Mouse (Mus musculus) skeletal muscle tissue, adult 2 months (tissue): ENCODE results near the gene Thrb.
A peak's percentile ranks its signal among the peaks of the same experiment; 100 is the strongest.

Experiments
- DNase-seq: peaks from one replicate; pipeline ENCODE4 v3.0.0-alpha.2; 2012; ENCODE audit warnings: low read depth, low spot score

Thrb gene

DNA sequence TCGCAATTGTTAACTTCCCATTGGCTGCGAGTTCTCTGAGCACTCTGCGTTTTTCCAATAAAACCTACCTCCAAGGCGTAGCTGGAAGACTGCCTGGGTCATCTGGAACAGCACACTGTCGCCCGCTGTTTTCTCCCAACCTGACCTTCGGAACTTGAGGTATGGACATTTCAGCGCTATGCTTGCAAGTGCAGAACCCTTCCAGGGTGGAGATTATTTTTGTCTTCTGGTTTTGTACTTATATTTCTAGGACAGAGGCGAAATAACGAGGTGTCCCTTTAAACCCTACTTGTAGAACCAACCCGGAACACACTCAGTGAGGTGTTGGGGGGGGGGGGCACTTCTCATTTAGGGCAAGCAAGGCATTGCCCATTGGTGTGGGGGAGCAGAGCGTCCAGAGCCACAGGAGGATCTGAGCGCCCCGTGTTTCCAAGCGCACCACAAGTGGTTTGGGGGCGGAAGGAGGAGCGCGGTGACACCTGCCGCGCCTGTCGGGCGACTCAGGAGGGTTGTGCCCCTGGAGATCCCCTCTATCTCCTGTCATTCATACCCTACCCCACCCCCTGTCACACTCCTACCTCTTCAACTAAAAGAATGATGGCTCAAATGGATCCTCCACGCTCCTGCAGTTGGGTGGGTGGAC lies at the start of gene Thrb:
Thrb (plus strand) TSS at position 576 of the 643 bp plus-strand sequence.
- peak; percentile 42 for DNase-seq

DNA sequence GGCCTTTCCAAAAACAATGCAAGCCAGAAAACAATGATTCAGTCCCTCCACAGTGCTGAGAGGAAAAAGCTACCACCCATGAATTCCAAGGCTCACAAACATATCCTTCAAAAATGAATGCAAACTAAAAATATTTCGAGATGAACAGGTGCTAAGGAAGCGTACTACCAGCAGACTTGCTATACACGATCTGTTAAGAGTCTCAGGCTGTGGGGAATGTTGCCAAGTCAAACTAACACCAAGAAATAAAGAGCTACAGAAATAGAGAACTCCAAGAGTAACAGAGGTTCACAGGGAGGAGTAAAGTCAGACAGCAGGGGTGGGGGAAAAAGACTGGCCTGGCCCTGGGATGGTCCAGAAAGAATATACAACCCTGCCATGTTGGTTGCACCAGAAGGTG lies 38.4 kb upstream of the Thrb start:
- no peak for DNase-seq

- DNase-seq: no peak
Observed at GRCm38 (mm10) chr14:17623936-17624335, 36.1 kb upstream of the Thrb start.

DNA sequence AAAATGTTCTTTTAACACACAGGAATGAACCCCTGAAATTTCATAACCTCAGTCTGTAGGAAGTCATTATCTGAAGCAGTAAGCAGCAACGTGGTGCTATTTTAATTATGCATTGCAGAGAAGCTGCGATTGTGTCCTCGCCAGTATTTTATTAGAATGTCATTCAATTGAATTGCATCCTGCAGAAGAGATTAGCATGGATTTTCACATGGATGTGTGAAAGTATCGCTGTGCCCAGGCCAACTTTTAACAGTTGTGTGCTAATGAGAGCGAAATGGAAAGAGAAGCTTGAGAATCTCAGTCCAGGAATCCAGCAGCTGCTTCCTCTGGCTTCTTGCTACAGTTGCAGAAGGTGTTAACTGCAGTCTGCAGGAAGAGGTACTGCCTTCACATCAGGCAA lies 30.8 kb upstream of the Thrb start:
- DNase-seq: no peak

DNA sequence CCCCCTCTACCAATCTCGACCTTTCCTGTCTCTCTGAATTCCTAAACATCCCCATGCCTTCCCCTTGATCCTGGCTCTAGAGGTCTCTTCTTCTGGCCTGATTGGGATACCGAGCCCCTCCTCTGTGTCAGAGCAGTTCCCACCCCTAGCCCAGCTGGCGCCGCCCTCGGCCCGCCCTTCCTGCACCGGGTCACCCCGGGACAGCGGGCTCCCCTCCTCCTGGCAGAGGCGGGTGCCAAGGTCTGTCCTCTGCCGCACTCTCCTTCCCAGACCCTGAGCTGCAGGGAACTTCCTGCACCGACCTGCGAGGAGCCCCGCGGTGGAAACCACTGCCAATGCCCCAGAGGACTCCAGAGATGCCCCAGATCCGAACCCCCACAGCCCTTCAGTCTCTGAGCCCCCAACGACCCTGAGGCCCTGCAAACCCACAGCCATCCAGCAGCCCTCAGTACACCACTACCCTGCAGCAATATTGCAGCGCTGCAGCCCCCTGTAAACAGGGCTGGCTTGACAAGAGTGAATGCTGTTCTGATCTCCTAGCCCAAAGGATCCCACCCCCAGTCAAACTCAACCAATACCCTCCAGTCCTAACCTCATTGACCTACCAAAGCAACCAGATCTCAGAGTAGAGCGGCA lies 27.1 kb upstream of the Thrb start:
- peak; percentile 30 for DNase-seq

GRCm38 (mm10) chr14:17636971-17637370 lies 23.1 kb upstream of the Thrb start:
- no peak for DNase-seq

GRCm38 (mm10) chr14:17641770-17642169 lies 18.3 kb upstream of the Thrb start:
- no peak for DNase-seq

GRCm38 (mm10) chr14:17655084-17655483 lies 5.0 kb upstream of the Thrb start:
- no peak for DNase-seq

- DNase-seq: peak; percentile 87
Observed at GRCm38 (mm10) chr14:17659031-17659430, 1.0 kb upstream of the Thrb start.

DNA sequence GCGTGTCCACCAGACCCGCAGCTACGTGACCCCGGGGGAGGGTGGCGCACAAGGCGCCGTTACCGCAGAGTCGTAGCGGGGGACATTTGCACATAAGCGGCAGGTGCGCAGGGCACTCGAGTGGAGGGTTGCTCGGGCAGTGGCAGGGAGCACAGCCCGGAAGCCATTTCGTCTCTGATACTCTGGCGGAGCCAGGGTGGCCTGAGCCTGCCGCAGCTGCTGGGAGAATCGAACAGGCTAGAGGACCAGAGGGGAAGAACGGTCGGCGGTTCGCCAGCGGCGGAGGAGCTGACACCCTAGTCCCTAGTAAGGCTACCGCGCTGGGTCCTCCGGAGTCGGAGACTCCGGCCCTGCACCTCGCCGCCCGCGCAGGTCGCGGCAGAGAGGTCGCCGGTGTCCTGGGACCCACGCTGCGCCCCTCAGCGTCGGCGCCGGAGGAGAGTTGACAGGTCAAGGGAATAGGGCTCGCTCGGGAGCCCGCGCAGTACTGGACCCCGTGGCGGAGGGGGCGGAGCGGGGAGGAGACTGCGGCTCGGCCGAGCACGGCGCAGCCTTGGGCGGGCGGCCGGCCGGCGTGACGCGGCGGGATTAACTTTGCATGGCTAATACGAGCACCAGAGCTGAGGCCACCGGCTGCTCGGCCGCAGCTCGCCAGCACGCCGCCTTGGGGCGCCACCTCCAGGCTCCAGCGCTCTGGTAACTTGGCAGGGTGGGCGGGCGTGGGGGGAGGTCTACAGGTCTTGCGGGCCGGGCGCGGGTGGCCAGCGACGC lies 453 bp downstream of the Thrb start:
- DNase-seq: peak; percentile 88

DNA sequence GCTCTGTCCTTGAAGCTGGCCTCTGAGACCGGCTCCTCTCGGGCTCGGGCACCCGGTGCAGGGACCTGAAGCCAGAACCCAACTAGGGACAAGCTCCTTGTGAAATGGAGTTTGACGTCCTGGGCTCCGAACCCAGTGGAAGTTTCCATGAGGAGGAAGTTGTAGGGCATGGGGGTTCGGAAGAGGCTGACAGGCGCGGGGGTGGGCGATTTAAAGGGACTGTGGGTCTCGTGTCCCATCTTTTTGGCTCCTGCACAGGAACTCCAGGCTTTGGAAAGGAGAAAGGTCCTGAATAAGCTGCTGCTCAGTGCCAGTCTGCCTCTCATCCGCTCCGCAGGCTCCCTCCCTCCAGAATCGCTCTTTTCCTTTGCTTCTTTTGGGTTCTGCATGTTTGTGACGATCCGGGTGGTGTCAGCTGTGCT lies 1.1 kb downstream of the Thrb start:
- DNase-seq: no peak

- DNase-seq: no peak
Observed at GRCm38 (mm10) chr14:17662087-17662486, 2.0 kb downstream of the Thrb start.

GRCm38 (mm10) chr14:17674335-17674734 lies 14.3 kb downstream of the Thrb start:
- peak; percentile 80 for DNase-seq

DNA sequence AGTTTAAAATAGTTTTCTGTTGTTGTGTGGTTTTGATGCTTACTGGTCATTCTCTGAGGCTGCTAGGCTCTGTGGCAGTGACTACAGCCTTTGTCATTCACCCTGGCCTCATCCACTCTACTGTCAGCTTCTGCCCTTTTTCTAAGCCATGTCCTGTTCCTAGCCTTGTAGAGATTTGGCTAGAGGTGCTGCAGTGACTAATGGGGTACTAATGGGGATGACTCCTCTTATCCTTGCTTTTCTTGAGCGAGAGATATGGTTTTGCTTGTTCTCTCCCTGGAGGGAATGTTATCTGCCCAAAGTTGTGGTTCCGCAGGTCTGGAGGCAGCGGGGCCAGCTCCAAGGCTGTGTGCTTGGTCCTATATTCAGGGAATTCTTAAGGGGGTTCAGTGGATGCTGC lies 15.2 kb downstream of the Thrb start:
- no peak for DNase-seq

DNA sequence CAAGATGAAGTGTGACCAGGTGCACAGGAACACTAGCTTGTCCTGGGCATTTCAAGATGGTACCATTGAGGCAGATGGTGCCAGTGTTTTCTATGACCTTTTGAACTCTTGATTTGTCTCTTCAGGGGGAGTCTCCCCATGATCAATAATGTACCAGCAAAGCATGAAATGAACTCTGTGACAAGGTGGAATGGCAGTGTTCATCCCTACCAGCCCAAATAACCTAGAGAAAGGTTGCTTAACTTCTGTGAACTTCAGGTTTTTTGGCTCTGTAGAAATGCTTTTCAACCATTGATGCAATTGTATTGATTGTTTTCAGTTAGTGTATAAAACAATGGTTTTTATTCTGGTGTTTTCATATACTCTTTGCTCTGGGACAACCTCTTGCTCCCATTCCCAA lies 21.4 kb downstream of the Thrb start:
- DNase-seq: no peak

DNA sequence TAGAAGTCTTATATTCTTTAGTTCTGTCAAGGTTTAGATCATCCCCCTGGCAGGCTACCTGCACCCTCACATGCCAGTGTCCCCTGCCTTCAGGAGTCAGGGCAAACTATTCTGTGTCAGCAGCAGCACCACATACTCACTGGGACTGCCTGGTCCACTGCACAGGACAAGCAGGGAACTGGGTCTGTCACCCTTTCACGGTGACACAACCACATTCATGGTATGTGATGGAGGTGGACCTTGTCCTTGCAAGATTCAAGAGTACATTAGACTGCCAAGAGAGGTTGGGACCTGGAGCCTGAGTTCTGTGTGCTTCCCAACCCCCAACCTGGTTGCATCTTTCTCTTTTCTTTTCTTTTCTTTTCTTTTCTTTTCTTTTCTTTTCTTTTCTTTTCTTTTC lies 24.8 kb downstream of the Thrb start:
- DNase-seq: no peak

- DNase-seq: no peak
Observed at GRCm38 (mm10) chr14:17685491-17685890, 25.4 kb downstream of the Thrb start.

GRCm38 (mm10) chr14:17686939-17687338 lies 26.9 kb downstream of the Thrb start:
- DNase-seq: no peak

GRCm38 (mm10) chr14:17691246-17691645 lies 31.2 kb downstream of the Thrb start:
- DNase-seq: no peak

GRCm38 (mm10) chr14:17695526-17695925 lies 35.5 kb downstream of the Thrb start:
- no peak for DNase-seq

- DNase-seq: no peak
Observed at GRCm38 (mm10) chr14:17697920-17698632, 38.0 kb downstream of the Thrb start.

DNA sequence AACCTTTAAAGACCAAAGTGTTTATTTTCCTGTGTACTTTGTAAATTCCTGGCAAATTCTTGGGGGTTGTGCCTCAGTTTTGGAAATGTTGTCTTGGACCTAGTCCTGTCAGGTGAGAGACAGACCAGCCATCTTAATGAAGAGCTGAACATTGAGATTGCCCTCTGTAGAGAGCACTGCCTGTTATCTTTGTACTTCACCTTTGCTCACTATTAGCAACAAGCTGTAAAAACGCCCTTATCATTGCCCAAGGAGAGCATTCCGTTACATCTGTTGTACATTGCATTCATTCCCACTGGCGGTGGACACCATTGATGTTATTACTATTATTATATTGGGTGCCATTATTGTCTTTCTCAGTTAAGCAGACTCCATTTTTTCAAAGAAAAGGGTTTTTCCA lies 40.2 kb downstream of the Thrb start:
- DNase-seq: no peak
